Mouse (Mus musculus) midbrain, embryonic 12.5 days (tissue): ENCODE data around the gene 4930558C23Rik. TPM values are rescaled to one million over a fixed set of nuclear protein-coding genes. Genes with fewer than 3 reads are reported as not detected.

Experiments
- polyA plus RNA-seq: library from polyadenylated mRNA; unstranded; fragments of >200 nt; fragmentation: Nextera tagmentation; extraction: Ambion mirVana; gene quantifications from 2 replicates; pipeline ENCODE4 v1.2.1, GENCODE M21; 2016

Gene 4930558C23Rik
- polyA plus RNA-seq, 1 experiment from 2014 or later, result not detected

Other genes with a start within 250 kb of the 4930558C23Rik start
- gene Sema6c, start 242.4 kb downstream of the 4930558C23Rik start, polyA plus RNA-seq, result 45.1 and 56.8 TPM in 2 replicates
- gene Gabpb2, start 184.9 kb downstream of the 4930558C23Rik start, polyA plus RNA-seq, result 11.0 and 11.6 TPM in 2 replicates
- 91.0 and 93.9 TPM in 2 replicates for gene Cdc42se1, start 174.1 kb downstream of the 4930558C23Rik start, polyA plus RNA-seq
- gene Mllt11, start 170.7 kb downstream of the 4930558C23Rik start, polyA plus RNA-seq, result 101 and 106 TPM in 2 replicates
- 0.26 TPM in 1 of 2 replicates, not detected in the other for gene Gm128, start 161.2 kb downstream of the 4930558C23Rik start, polyA plus RNA-seq
- 0.33 and 0.38 TPM in 2 replicates for gene Bnipl, start 151.6 kb downstream of the 4930558C23Rik start, polyA plus RNA-seq
- 46.6 and 47.6 TPM in 2 replicates for gene Mindy1, start 121.5 kb downstream of the 4930558C23Rik start, polyA plus RNA-seq
- 33.1 and 35.7 TPM in 2 replicates for gene Prune1, start 120.8 kb downstream of the 4930558C23Rik start, polyA plus RNA-seq
- gene Anxa9, start 95.7 kb downstream of the 4930558C23Rik start, polyA plus RNA-seq, result 1.0 and 1.1 TPM in 2 replicates
- 101 and 109 TPM in 2 replicates for gene Cers2, start 88.0 kb downstream of the 4930558C23Rik start, polyA plus RNA-seq
- gene Setdb1, start 45.6 kb downstream of the 4930558C23Rik start, polyA plus RNA-seq, result 60.2 and 62.3 TPM in 2 replicates
- 32.9 and 33.2 TPM in 2 replicates for gene Arnt, start 31.5 kb upstream of the 4930558C23Rik start, polyA plus RNA-seq
- 8.7 and 13.7 TPM in 2 replicates for gene Ctsk, start 96.4 kb upstream of the 4930558C23Rik start, polyA plus RNA-seq
- 10.0 and 10.1 TPM in 2 replicates for gene Ctss, start 123.9 kb upstream of the 4930558C23Rik start, polyA plus RNA-seq
- gene Hormad1, start 156.8 kb upstream of the 4930558C23Rik start, polyA plus RNA-seq, result not detected in 2 replicates
- gene Golph3l, start 186.1 kb upstream of the 4930558C23Rik start, polyA plus RNA-seq, result 37.8 and 38.6 TPM in 2 replicates
- gene Ensa, start 222.2 kb upstream of the 4930558C23Rik start, polyA plus RNA-seq, result 100 and 106 TPM in 2 replicates